Mouse (Mus musculus): Measurements from ENCODE around the gene Fahd1. TPM values are rescaled to one million over a fixed set of nuclear protein-coding genes. Genes with fewer than 3 reads are reported as not detected.

Gene Fahd1
- polyA plus RNA-seq (2015; fragmentation: Nextera tagmentation; extraction: Ambion mirVana), result 17.9 and 18.4 TPM in 2 replicates

GRCm38 (mm10) chr17:24850065-24850772 lies at the start of gene Fahd1:
TSS of gene Fahd1 (minus strand) at chr17:24850364.
- Histone ChIP-seq H3K9me3 (no peaks in the 10 kb centered on the region), H3K27me3 (peaks cover 8% of the 10 kb centered on the region), H3K4me1 (replicated peaks) (peaks cover 25% of the 10 kb centered on the region), H3K27ac (peak within 1 kb of the TSS; percentile 92), H3K9ac (replicated peaks) (peak within 1 kb of the TSS; percentile 82), H3K36me3 (peaks cover 18% of the 10 kb centered on the region), H3K4me2 (replicated peaks) (peak within 1 kb of the TSS; percentile 94), H3K4me3 (replicated peaks) (peak within 1 kb of the TSS; percentile 81)
- under 1% methylated on average over 58 of the region's 58 CpGs for WGBS
- peak; percentile 100 for ATAC-seq

- WGBS, result 94% methylated on average over 5 of the region's 5 CpGs
Observed at GRCm38 (mm10) chr17:24899153-24899552, 49.0 kb upstream of the Fahd1 start.

GRCm38 (mm10) chr17:24898041-24898854 lies 48.1 kb upstream of the Fahd1 start:
- Histone ChIP-seq H3K27me3 (no peaks in the 10 kb centered on the region), H3K9me3 (no peaks in the 10 kb centered on the region), H3K4me3 (replicated peaks) (no peak overlapping the region), H3K4me1 (replicated peaks) (peaks cover 45% of the 10 kb centered on the region), H3K36me3 (peaks cover 69% of the 10 kb centered on the region), H3K4me2 (replicated peaks) (peak overlapping the region; percentile 90; the same call in 1 of the 2 replicates), H3K9ac (replicated peaks) (peak overlapping the region; percentile 95), H3K27ac (no peak overlapping the region)
- ATAC-seq, result no peak
- 82% methylated on average over 4 of the region's 4 CpGs for WGBS

More at GRCm38 (mm10) chr17:24899153-24899552, 49.0 kb upstream of the Fahd1 start:
- Histone ChIP-seq H3K36me3 (peaks cover 72% of the 10 kb centered on the region), H3K4me3 (replicated peaks) (no peak overlapping the region), H3K4me1 (replicated peaks) (peaks cover 36% of the 10 kb centered on the region), H3K27me3 (no peaks in the 10 kb centered on the region), H3K9me3 (no peaks in the 10 kb centered on the region), H3K9ac (replicated peaks) (no peak overlapping the region), H3K4me2 (replicated peaks) (no peak overlapping the region), H3K27ac (no peak overlapping the region)
- no peak for ATAC-seq

GRCm38 (mm10) chr17:24897600-24897999 lies 47.4 kb upstream of the Fahd1 start:
- peaks cover 46% of the 10 kb centered on the region for H3K4me1 ChIP-seq (replicated peaks)
- no peaks in the 10 kb centered on the region for H3K27me3 ChIP-seq
- 92% methylated on average over 4 of the region's 4 CpGs for WGBS
- no peaks in the 10 kb centered on the region for H3K9me3 ChIP-seq
- no peak for ATAC-seq
- peak overlapping the region; percentile 89 for H3K4me3 ChIP-seq (replicated peaks)
- peaks cover 69% of the 10 kb centered on the region for H3K36me3 ChIP-seq
- peak overlapping the region; percentile 90 for H3K4me2 ChIP-seq (replicated peaks)
- H3K9ac ChIP-seq (replicated peaks), result peak overlapping the region; percentile 95
- H3K27ac ChIP-seq, result no peak overlapping the region

- 35% methylated on average over 11 of the region's 11 CpGs for WGBS
- Histone ChIP-seq H3K36me3 (peaks cover 69% of the 10 kb centered on the region), H3K4me2 (replicated peaks) (peak overlapping the region; percentile 90), H3K9me3 (no peaks in the 10 kb centered on the region), H3K4me1 (replicated peaks) (peaks cover 46% of the 10 kb centered on the region), H3K9ac (replicated peaks) (peak overlapping the region; percentile 95), H3K27ac (peak overlapping the region; percentile 87), H3K27me3 (no peaks in the 10 kb centered on the region), H3K4me3 (replicated peaks) (peak overlapping the region; percentile 89)
- no peak for ATAC-seq
Observed at GRCm38 (mm10) chr17:24896993-24897269, 46.8 kb upstream of the Fahd1 start.

GRCm38 (mm10) chr17:24896241-24896992 lies 46.3 kb upstream of the Fahd1 start, which contains the start of gene Nme3:
TSS of gene Nme3 (plus strand) at chr17:24896500.
- Histone ChIP-seq H3K9me3 (no peaks in the 10 kb centered on the region), H3K4me3 (replicated peaks) (peak within 1 kb of the TSS; percentile 89), H3K9ac (replicated peaks) (peak within 1 kb of the TSS; percentile 95), H3K27me3 (no peaks in the 10 kb centered on the region), H3K27ac (peak within 1 kb of the TSS; percentile 87), H3K4me1 (replicated peaks) (peaks cover 46% of the 10 kb centered on the region), H3K4me2 (replicated peaks) (peak within 1 kb of the TSS; percentile 90), H3K36me3 (peaks cover 69% of the 10 kb centered on the region)
- ATAC-seq, result peak; percentile 74
- under 1% methylated on average over 50 of the region's 50 CpGs for WGBS

GRCm38 (mm10) chr17:24895571-24896240 lies 45.5 kb upstream of the Fahd1 start:
- Histone ChIP-seq H3K9me3 (no peaks in the 10 kb centered on the region), H3K4me2 (replicated peaks) (peak overlapping the region; percentile 90), H3K36me3 (peaks cover 69% of the 10 kb centered on the region), H3K27ac (peak overlapping the region; percentile 87), H3K4me1 (replicated peaks) (peaks cover 46% of the 10 kb centered on the region), H3K4me3 (replicated peaks) (peak overlapping the region; percentile 89), H3K9ac (replicated peaks) (peak overlapping the region; percentile 95), H3K27me3 (no peaks in the 10 kb centered on the region)
- ATAC-seq, result no peak
- WGBS, result 10% methylated on average over 23 of the region's 23 CpGs

GRCm38 (mm10) chr17:24894995-24895547 lies 44.9 kb upstream of the Fahd1 start, which contains the start of the genes Eme2 and Mrps34:
TSS of gene Eme2 (minus strand) at chr17:24895087.
TSS of gene Mrps34 (plus strand) at chr17:24895116.
- under 1% methylated on average over 62 of the region's 62 CpGs for WGBS
- ATAC-seq, result peak; percentile 67
- H3K36me3 ChIP-seq, result peaks cover 69% of the 10 kb centered on the region

GRCm38 (mm10) chr17:24894061-24894994 lies 44.2 kb upstream of the Fahd1 start:
- H3K36me3 ChIP-seq, result peaks cover 67% of the 10 kb centered on the region

More at GRCm38 (mm10) chr17:24894995-24895547, 44.9 kb upstream of the Fahd1 start, which contains the start of the genes Eme2 and Mrps34:
- peak within 1 kb of the TSS; percentile 90 for H3K4me2 ChIP-seq (replicated peaks)
- peak within 1 kb of the TSS; percentile 87 for H3K27ac ChIP-seq
- no peaks in the 10 kb centered on the region for H3K9me3 ChIP-seq
- H3K4me1 ChIP-seq (replicated peaks), result peaks cover 46% of the 10 kb centered on the region
- peak within 1 kb of the TSS; percentile 89 for H3K4me3 ChIP-seq (replicated peaks)
- H3K9ac ChIP-seq (replicated peaks), result peak within 1 kb of the TSS; percentile 95
- no peaks in the 10 kb centered on the region for H3K27me3 ChIP-seq

GRCm38 (mm10) chr17:24893276-24893675 lies 43.1 kb upstream of the Fahd1 start:
- H3K4me2 ChIP-seq (replicated peaks), result no peak overlapping the region
- peaks cover 65% of the 10 kb centered on the region for H3K36me3 ChIP-seq
- 96% methylated on average over 2 of the region's 2 CpGs for WGBS
- H3K4me3 ChIP-seq (replicated peaks), result no peak overlapping the region
- no peaks in the 10 kb centered on the region for H3K27me3 ChIP-seq
- H3K9ac ChIP-seq (replicated peaks), result no peak overlapping the region
- H3K9me3 ChIP-seq, result no peaks in the 10 kb centered on the region
- H3K4me1 ChIP-seq (replicated peaks), result peaks cover 51% of the 10 kb centered on the region
- no peak overlapping the region for H3K27ac ChIP-seq
- ATAC-seq, result no peak

More at GRCm38 (mm10) chr17:24894061-24894994, 44.2 kb upstream of the Fahd1 start:
- Histone ChIP-seq H3K4me1 (replicated peaks) (peaks cover 46% of the 10 kb centered on the region), H3K9ac (replicated peaks) (peak overlapping the region; percentile 95), H3K27ac (peak overlapping the region; percentile 87), H3K4me2 (replicated peaks) (peak overlapping the region; percentile 90), H3K9me3 (no peaks in the 10 kb centered on the region), H3K27me3 (no peaks in the 10 kb centered on the region), H3K4me3 (replicated peaks) (peak overlapping the region; percentile 89)
- no peak; the same call in 1 of the 2 replicates for ATAC-seq
- WGBS, result 10% methylated on average over 31 of the region's 31 CpGs
